Mouse (Mus musculus): ENCODE measurements around the gene Pheta1.

- TF ChIP-seq CTCF (IDR thresholded peaks at IDR 0.05 in 2 of 3, conservative IDR thresholded peaks at IDR 0.05 in 1 of 3; ENCODE audit: control insufficient read depth in 1 of 3, insufficient read depth in 1 of 3, low read depth in 2 of 3, low read length in 3 of 3, poor library complexity in 1 of 3, severe bottlenecking in 1 of 3) (no peak), MAX (IDR thresholded peaks at IDR 0.05; ENCODE audit: low read length) (no peak), EP300 (IDR thresholded peaks at IDR 0.05; ENCODE audit: low read depth in 1 of 2, low read length in 2 of 2) (no peak), POLR2AphosphoS5 (IDR thresholded peaks at IDR 0.05; ENCODE audit: borderline replicate concordance, low read depth, low read length) (no peak), CHD1 (IDR thresholded peaks at IDR 0.05; ENCODE audit: low read depth, low read length) (no peak), USF2 (IDR thresholded peaks at IDR 0.05; ENCODE audit: borderline replicate concordance in 1 of 2, insufficient read depth in 1 of 2, low read depth in 1 of 2, low read length in 2 of 2) (no peak), ETS1 (IDR thresholded peaks at IDR 0.05; ENCODE audit: low read depth, low read length) (no peak), MAFK (IDR thresholded peaks at IDR 0.05; ENCODE audit: borderline replicate concordance, low read depth, low read length) (no peak), MXI1 (IDR thresholded peaks at IDR 0.05; ENCODE audit: low read depth, low read length) (no peak), MAZ (IDR thresholded peaks at IDR 0.05; ENCODE audit: low read depth, low read length) (no peak), CHD2 (IDR thresholded peaks at IDR 0.05; ENCODE audit: low read length) (no peak), POLR2A (IDR thresholded peaks at IDR 0.05; ENCODE audit: control insufficient read depth in 1 of 2, insufficient read depth in 1 of 2, low read depth in 1 of 2, low read length in 2 of 2, poor library complexity in 1 of 2) (no peak), USF1 (IDR thresholded peaks at IDR 0.05; ENCODE audit: low read depth, low read length) (no peak), JUND (IDR thresholded peaks at IDR 0.05; ENCODE audit: low read depth, low read length) (no peak)
These were observed 29.9 kb downstream of the Pheta1 start for GRCm38 (mm10) chr5:121878703-121879102.
